Mouse (Mus musculus) embryonic facial prominence, embryonic 15.5 days (tissue): ENCODE data around the gene Slc24a3. TPM values are rescaled to one million over a fixed set of nuclear protein-coding genes. Genes with fewer than 3 reads are reported as not detected.

Source experiments
- ATAC-seq: fragments of 200-750 bp; cut with Nextera tagmentation; 2 replicates; pipeline ENCODE4 v1.8.0; 2017; ENCODE audit warnings: low read depth, moderate TSS enrichment; ENCODE audit not compliant: insufficient number of reproducible peaks, low FRiP score, low TSS enrichment
- H3K27ac ChIP-seq: fragments of 300-500 bp; sonication (generic); replicated peaks from 2 replicates; pipeline ENCODE4 v1.5.1; 2015; ENCODE audit warnings: mild to moderate bottlenecking, inconsistent platforms
- H3K27me3 ChIP-seq: fragments of 300-500 bp; sonication (generic); 2 replicates; pipeline ENCODE4 v1.6.1; 2015; ENCODE audit warnings: inconsistent platforms
- H3K36me3 ChIP-seq: fragments of 300-500 bp; sonication (generic); 2 replicates; pipeline ENCODE4 v1.6.1; 2015; ENCODE audit warnings: mild to moderate bottlenecking, inconsistent platforms
- H3K4me1 ChIP-seq: fragments of 300-500 bp; sonication (generic); 2 replicates; pipeline ENCODE4 v1.6.1; 2015; ENCODE audit warnings: inconsistent platforms
- H3K4me2 ChIP-seq: fragments of 300-500 bp; sonication (generic); replicated peaks from 2 replicates; pipeline ENCODE4 v1.6.1; 2015; ENCODE audit warnings: mild to moderate bottlenecking, inconsistent platforms
- H3K4me3 ChIP-seq: fragments of 300-500 bp; sonication (generic); replicated peaks from 2 replicates; pipeline ENCODE4 v1.5.1; 2015; ENCODE audit warnings: mild to moderate bottlenecking, inconsistent platforms
- H3K9ac ChIP-seq: fragments of 300-500 bp; sonication (generic); 2 replicates; pipeline ENCODE4 v1.6.1; 2015; ENCODE audit warnings: inconsistent platforms
- H3K9me3 ChIP-seq: fragments of 300-500 bp; sonication (generic); replicated peaks from 2 replicates; pipeline ENCODE4 v1.6.1; 2016; ENCODE audit warnings: inconsistent platforms
- WGBS: fragments of 180-500 bp; shearing (Covaris S2); methylation state at CpG from one replicate; pipeline ENCODE4 v1.1.7; 2015; 5-methylcytosine and 5-hydroxymethylcytosine counted together
- polyA plus RNA-seq: library from polyadenylated mRNA; unstranded; fragments of >200 nt; fragmentation: Nextera tagmentation; extraction: Ambion mirVana; gene quantifications from 2 replicates; pipeline ENCODE4 v1.2.1, GENCODE M21; 2015

The Slc24a3 gene
- polyA plus RNA-seq = 3.4 and 3.9 TPM in 2 replicates

DNA sequence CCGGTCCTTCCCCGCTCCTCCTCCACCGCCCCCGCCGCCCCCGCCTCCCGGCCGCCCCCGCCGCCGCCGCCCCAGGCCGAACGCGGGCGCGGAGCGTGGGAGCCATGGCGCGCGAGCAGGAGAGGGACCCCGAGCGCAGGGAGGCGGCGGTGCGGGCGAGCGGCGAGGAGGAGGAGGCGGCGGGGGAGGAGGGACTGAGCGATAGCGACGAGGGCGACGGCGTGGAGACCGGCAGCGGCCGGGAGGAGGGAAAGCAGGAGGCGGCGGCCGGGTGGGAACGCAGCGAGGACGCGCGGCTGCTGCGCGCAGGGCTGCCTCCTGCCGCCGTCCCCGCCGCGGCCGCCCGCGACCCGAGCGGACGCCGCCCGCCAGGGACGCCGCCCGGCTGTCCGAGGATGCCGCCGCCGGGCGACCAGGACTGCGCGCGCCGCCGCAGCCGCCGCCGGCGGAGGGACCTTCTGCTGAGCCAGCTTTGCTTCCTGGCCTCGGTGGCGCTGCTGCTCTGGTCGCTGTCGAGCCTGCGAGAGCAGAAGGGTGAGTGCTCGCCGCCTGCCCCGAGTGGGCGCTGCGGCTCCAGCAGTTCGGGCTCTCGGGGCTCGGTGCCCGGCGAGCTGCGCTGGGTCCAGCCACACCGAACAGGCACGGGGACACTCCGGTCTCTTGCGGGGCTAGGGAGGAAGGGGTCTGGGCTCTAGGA, at the start of gene Slc24a3:
Slc24a3 (plus strand) TSS at position 91 of the 697 bp plus-strand sequence.
- Histone ChIP-seq H3K9ac (peak within 1 kb of the TSS; percentile 62), H3K36me3 (no peaks in the 10 kb centered on the region), H3K4me2 (peak within 1 kb of the TSS; percentile 92), H3K4me3 (peak within 1 kb of the TSS; percentile 72), H3K9me3 (no peaks in the 10 kb centered on the region), H3K27ac (peak within 1 kb of the TSS; percentile 78), H3K4me1 (peaks cover 13% of the 10 kb centered on the region), H3K27me3 (peaks cover 5% of the 10 kb centered on the region; the same call in 1 of the 2 replicates)
- WGBS = under 1% methylated on average over 65 of the region's 100 CpGs
- ATAC-seq = peak; percentile 84

DNA sequence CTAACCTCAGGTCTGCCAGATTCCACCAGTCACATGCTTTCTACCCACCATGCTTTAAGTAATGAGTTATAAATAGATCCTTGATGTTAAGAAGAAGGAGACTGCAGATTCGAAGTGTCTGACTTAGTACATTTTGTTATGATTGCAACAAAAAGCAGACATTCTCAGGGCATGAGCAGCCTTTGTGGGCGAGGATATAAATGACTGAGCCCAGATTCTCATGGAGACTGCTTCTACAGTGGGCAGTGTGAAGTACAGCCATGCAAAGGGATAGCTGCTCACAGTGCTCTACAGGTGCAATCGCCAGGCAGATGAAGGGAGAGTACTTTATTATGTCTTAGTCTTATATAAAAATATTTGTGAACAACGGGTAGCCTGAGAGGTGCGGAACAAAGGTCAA, 49.8 kb upstream of the Slc24a3 start:
- Histone ChIP-seq H3K4me3 (no peak overlapping the region), H3K27ac (no peak overlapping the region), H3K9ac (no peak overlapping the region), H3K4me1 (no peaks in the 10 kb centered on the region), H3K36me3 (no peaks in the 10 kb centered on the region), H3K4me2 (no peak overlapping the region), H3K27me3 (no peaks in the 10 kb centered on the region), H3K9me3 (no peaks in the 10 kb centered on the region)
- ATAC-seq = no peak
- 78% methylated on average over 5 of the region's 5 CpGs for WGBS

DNA sequence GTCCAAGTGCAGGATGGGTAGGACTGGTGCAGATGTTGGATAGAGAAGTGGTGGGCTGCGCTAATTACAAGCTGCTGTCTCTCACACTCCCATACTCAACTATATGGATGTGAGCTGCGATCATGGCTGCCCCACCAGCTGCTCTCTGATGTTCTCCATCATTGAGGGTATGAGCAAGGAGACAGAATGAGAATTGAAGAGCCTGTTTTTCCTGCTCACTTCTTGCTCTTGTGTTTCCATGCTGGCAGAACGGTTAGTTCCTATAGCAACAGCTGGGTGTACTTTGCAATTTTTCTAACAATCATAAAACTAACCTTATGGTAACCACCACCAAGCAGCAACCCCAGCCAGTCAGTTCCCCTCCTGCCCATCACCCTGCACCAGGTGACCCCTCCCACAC, 39.8 kb upstream of the Slc24a3 start:
- H3K4me1 ChIP-seq = no peaks in the 10 kb centered on the region
- H3K9me3 ChIP-seq = no peaks in the 10 kb centered on the region
- no peak overlapping the region for H3K9ac ChIP-seq
- no peak overlapping the region for H3K4me2 ChIP-seq
- ATAC-seq = no peak
- H3K27me3 ChIP-seq = no peaks in the 10 kb centered on the region
- H3K27ac ChIP-seq = no peak overlapping the region
- 76% methylated on average over 3 of the region's 3 CpGs for WGBS
- no peaks in the 10 kb centered on the region for H3K36me3 ChIP-seq
- no peak overlapping the region for H3K4me3 ChIP-seq

DNA sequence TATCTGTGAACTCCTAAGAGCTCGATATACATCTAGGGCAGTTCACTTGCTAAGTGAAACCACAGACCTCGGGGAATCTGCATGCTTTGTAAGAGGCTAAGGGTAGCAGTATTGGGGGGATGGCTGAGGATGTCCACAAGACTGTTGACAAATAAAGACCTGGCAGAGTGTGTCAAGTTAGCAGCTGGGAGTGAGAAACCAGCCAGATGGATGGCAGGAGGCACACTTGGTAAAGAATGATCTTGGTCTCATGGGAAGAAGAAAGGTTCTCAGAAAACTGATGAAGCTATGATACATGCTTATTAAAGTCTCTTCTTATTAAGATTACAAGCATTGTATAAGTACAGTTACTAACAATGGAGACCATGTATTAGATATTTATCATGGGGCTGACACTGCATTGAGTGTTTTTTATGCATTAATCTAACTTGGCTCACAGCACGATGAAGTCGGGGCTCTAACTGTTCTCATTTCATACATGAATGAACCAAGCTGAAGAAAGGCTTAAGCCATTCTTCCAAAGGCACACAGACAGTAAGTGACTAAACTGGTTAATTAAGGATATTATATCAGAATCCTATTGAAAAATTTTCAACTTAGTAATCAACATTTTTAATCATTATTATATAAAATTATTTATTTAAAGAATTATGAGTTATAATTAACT, 30.8 kb upstream of the Slc24a3 start:
- no peak for ATAC-seq
- Histone ChIP-seq H3K36me3 (no peaks in the 10 kb centered on the region), H3K9ac (no peak overlapping the region), H3K4me1 (no peaks in the 10 kb centered on the region), H3K9me3 (no peaks in the 10 kb centered on the region), H3K4me2 (no peak overlapping the region), H3K27me3 (no peaks in the 10 kb centered on the region), H3K27ac (no peak overlapping the region), H3K4me3 (no peak overlapping the region)
- WGBS = 71% methylated on average over 4 of the region's 4 CpGs

DNA sequence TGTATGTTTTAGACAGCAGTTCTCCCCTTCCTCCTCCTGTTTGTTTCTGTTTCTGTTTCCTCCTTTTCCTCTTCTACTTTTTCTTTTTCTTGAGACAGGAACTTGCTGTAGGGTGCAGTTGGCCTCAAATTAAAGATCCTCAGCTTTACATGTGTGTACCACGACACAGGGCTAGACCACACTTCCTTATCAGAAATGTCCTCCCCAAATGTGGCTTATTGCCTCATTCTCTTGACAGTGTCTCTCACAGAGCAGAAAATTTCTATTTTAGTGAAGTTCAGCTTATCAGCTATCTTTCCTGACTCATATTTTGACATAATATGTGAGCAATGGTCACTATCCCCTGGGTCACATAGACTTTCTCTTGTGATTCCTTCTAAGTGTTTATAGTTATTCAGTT, 17.1 kb upstream of the Slc24a3 start:
- no peaks in the 10 kb centered on the region for H3K9me3 ChIP-seq
- H3K36me3 ChIP-seq = no peaks in the 10 kb centered on the region
- no peak overlapping the region for H3K4me2 ChIP-seq
- WGBS = 79% methylated on average over 1 of the region's 1 CpGs
- no peak overlapping the region for H3K9ac ChIP-seq
- no peak overlapping the region for H3K27ac ChIP-seq
- no peaks in the 10 kb centered on the region for H3K27me3 ChIP-seq
- H3K4me1 ChIP-seq = no peaks in the 10 kb centered on the region
- H3K4me3 ChIP-seq = no peak overlapping the region
- no peak for ATAC-seq

DNA sequence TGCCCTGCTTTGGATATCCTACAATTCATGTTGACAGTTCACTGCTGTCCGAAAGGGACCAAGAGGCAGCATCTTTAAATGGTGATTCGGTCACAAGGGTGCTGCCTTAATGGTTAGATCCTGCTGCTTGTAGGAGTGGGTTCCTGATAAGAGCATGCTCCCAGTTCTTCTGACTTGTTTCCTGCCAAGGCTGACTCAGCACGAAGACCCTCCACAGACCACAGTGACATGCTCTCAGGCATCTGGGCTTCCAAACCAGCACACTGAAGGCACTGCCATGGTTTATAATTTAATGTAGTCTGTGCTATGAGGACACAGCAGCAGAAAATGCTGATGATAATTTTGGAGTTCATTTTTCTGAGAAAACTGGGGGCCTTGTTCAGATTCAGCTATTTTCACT, 16.7 kb upstream of the Slc24a3 start:
- Histone ChIP-seq H3K4me3 (no peak overlapping the region), H3K27me3 (no peaks in the 10 kb centered on the region), H3K36me3 (no peaks in the 10 kb centered on the region), H3K4me2 (no peak overlapping the region), H3K9ac (no peak overlapping the region), H3K9me3 (no peaks in the 10 kb centered on the region), H3K27ac (no peak overlapping the region), H3K4me1 (no peaks in the 10 kb centered on the region)
- WGBS = 83% methylated on average over 3 of the region's 3 CpGs
- ATAC-seq = no peak

DNA sequence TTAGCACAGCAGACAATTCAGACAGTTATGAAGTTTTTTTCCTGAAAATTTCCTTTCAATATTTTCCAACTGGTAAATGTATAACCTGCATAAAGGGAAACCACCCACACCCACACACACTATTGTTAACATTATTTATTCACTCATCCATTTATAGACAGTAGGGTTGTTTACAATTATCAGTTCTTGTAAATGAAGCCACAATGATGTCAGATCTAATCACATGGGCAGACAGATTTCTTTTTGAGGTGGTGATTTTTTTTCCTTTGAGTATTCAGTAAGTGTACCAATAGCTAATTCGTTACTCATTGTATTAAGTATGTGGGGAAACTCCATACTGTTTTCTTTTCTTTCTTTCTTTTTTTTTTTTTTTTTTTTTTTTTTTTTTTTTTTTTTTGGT, 15.3 kb upstream of the Slc24a3 start:
- 73% methylated on average over 1 of the region's 1 CpGs for WGBS
- Histone ChIP-seq H3K9ac (no peak overlapping the region), H3K9me3 (no peaks in the 10 kb centered on the region), H3K4me2 (no peak overlapping the region), H3K27me3 (no peaks in the 10 kb centered on the region), H3K4me1 (no peaks in the 10 kb centered on the region), H3K4me3 (no peak overlapping the region), H3K27ac (no peak overlapping the region), H3K36me3 (no peaks in the 10 kb centered on the region)
- ATAC-seq = no peak

DNA sequence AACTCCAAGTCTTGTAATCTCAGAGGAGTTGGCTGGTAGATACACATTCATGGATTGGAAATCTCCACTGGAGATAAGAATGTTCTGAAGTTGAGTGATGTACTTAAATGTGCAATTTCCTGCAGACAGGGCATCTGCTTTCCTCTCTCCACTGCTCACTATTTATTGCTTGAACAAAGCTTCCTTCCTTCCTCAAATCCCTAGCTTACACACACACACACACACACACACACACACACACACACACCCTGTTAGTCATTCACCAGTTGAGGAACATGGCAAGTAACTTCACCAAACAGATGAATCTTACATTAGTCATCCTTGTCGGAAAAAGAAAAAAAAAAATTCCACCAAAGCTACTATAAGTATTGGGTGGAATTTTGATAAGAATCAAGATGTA, 8.6 kb upstream of the Slc24a3 start:
- H3K4me3 ChIP-seq = no peak overlapping the region
- no peak overlapping the region for H3K4me2 ChIP-seq
- 0 out of 2 replicates have a peak, but pooled peaks cover 2% of the 10 kb centered on the region for H3K27me3 ChIP-seq
- no peak for ATAC-seq
- H3K9me3 ChIP-seq = no peaks in the 10 kb centered on the region
- H3K4me1 ChIP-seq = 0 out of 2 replicates have a peak, but pooled peaks cover 6% of the 10 kb centered on the region
- H3K9ac ChIP-seq = no peak overlapping the region
- 52% methylated on average over 1 of the region's 1 CpGs for WGBS
- H3K36me3 ChIP-seq = no peaks in the 10 kb centered on the region
- no peak overlapping the region for H3K27ac ChIP-seq

DNA sequence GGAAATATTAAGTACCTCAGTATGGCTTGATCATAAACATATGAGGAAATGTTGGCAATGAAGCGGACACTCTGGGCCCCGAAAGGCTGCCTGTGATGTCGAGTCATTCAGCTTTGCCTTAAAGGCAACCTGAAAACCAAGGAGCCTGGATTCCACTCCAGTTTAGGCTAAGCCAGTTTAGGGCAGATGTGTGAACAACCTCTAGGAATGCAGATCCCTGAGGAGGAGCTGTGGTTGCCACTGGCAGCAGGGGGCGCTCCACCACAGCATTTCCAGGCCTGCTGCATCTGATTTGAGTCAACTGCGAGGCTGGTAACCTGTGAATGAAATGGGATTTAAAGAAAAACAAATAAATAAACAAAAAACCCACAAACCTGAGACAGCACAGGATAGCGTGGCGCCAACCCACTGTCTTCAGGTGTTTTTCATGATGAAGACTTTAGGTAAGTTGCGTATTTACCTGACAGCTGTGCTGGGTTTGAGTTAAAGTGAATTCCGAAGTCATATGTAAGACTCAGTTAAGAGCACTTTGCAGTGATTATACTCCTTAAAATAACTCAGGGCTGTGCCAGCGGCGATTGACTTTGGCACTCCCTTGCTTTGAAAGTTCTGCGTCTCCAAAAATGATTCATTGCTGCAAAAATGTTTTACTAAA, 6.4 kb upstream of the Slc24a3 start:
- no peak overlapping the region for H3K4me2 ChIP-seq
- no peaks in the 10 kb centered on the region for H3K36me3 ChIP-seq
- ATAC-seq = no peak
- H3K4me1 ChIP-seq = 0 out of 2 replicates have a peak, but pooled peaks cover 6% of the 10 kb centered on the region
- no peak overlapping the region for H3K4me3 ChIP-seq
- no peaks in the 10 kb centered on the region for H3K9me3 ChIP-seq
- H3K9ac ChIP-seq = no peak overlapping the region
- 22% methylated on average over 12 of the region's 12 CpGs for WGBS
- H3K27ac ChIP-seq = no peak overlapping the region
- 0 out of 2 replicates have a peak, but pooled peaks cover 2% of the 10 kb centered on the region for H3K27me3 ChIP-seq

DNA sequence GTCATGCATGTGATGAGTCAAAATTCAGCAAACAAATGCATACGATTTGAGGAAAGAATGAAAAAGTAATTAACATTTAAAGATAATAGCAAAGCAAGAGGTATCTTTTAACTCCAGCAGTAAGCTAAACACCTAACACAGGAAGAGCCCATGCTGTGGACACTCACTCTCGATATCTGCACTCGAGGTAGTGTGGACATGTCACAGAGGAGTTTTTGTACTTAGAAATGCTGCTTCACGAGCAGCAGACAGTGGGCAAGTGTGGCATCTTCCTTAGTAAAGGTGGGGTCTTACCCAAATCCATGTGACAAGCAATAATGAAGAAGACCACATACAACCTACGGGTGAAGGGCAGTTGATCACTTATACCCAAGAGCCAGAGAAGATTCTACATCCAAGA, 3.5 kb upstream of the Slc24a3 start:
- no peak for ATAC-seq
- Histone ChIP-seq H3K27ac (no peak overlapping the region), H3K4me2 (no peak overlapping the region), H3K36me3 (no peaks in the 10 kb centered on the region), H3K9ac (no peak overlapping the region), H3K27me3 (peaks cover 4% of the 10 kb centered on the region; the same call in 1 of the 2 replicates), H3K4me1 (peaks cover 19% of the 10 kb centered on the region), H3K4me3 (no peak overlapping the region), H3K9me3 (no peaks in the 10 kb centered on the region)
- 76% methylated on average over 5 of the region's 5 CpGs for WGBS

DNA sequence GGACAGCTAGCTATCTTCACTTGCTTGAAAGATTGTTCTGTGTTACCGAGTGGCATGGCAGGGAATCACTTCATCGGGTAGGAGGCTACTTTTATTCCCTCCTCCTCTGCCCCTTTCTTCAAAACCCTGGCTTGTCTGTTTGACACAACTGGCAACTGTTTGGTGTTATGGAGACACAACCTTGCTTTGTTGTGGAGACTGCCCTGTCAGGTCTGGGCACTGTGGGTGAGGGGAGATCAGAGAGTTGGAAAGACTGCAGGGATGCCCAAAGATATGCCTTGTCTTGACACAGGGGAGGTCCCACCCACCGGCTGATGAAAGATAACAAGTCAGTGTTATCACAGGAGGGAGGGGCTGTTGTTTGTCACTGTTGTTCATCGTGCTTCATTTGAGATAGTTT, 3.0 kb upstream of the Slc24a3 start:
- WGBS = 34% methylated on average over 4 of the region's 4 CpGs
- H3K9me3 ChIP-seq = no peaks in the 10 kb centered on the region
- no peak for ATAC-seq
- H3K9ac ChIP-seq = no peak overlapping the region
- peaks cover 19% of the 10 kb centered on the region for H3K4me1 ChIP-seq
- peaks cover 7% of the 10 kb centered on the region; the same call in 1 of the 2 replicates for H3K27me3 ChIP-seq
- no peak overlapping the region for H3K4me2 ChIP-seq
- H3K36me3 ChIP-seq = no peaks in the 10 kb centered on the region
- H3K27ac ChIP-seq = no peak overlapping the region
- H3K4me3 ChIP-seq = no peak overlapping the region
